Mouse (Mus musculus) frontal cortex, postnatal 10 days (tissue): Measurements from ENCODE around the gene Sdr9c7.

Experiments used
- DNase-seq, 2 experiments: peaks; one replicate each; pipeline ENCODE4 v3.0.0; 2022; ENCODE audit warnings: low spot score in 2 of 2, mixed read lengths in 1 of 2

Gene Sdr9c7

GRCm38 (mm10) chr10:127959161-127959679 is 60.9 kb downstream of the Sdr9c7 start:
- no peak for DNase-seq
